Mouse (Mus musculus): ENCODE measurements around the gene Twsg1.

DNA sequence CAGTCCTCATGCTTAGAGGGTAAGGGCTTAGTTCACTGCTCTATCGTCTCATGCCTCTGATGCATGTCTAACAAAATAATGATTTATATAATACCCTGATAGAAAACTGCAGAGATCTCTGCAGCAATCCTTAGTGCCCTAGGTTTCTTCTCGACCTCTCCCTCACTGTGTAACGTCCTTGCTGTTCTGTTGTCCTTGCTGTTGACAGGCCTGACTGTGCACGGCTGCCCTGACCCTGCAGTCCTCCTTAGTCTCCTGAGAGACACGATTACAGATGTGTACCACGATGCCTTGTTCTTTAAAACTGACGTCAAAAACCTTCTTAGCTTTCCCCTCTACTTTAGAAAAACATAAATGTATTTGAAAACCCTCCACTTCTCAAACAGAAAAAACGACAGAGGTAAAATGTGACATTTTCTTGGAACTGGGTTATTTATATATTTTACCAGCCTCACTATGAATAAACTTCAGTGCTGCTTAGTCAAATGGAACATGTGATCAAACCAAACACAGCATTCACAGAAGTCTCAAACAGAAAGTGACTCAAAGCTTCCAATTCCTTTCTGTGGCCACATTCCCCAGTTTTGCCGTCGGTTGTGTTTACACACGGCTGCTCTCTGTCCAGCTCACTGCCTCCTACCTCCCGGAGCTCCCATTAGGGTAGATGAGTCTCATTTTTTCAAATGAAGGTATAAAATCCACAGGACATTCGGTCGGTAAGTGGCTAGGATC, 11.4 kb downstream of the Twsg1 start:
- TF ChIP-seq CTCF (IDR thresholded peaks at IDR 0.05; ENCODE audit: low read depth, low read length) (no peak), POLR2A (IDR thresholded peaks at IDR 0.05; ENCODE audit: extremely low read depth, insufficient read depth, low read length) (no peak)

All from liver, adult 2 months (tissue).